In genomic region chr9:41091993-41092392, GRCm38 (mm10) we compare ENCODE assay signal across 24 mouse cellular contexts.
DNase-seq lines count a peak whose midpoint lies in the region; ATAC-seq and TF ChIP-seq lines count a peak whose summit lies in the region.
"Had no signal": no experiment of that assay in that cellular context is flagged by ENCODE, and none has a peak within 500 bp of the region (broad histone marks: within the 10 kb centered on the region; RNA-seq: fewer than 3 reads in every experiment).

No protein-coding gene starts in this region.

- H3K4me2 ChIP-seq in forebrain, embryonic 15.5 days (replicated peaks): no peak overlapping the region
- no peak overlapping the region for H3K4me2 ChIP-seq in forebrain, embryonic 16.5 days (ENCODE audit: low read length)
- no peak overlapping the region for H3K4me2 ChIP-seq in heart, postnatal 0 days (ENCODE audit: low read depth, low read length)
- no peak overlapping the region for H3K4me2 ChIP-seq in midbrain, embryonic 16.5 days (ENCODE audit: low read length)
- H3K4me2 ChIP-seq: embryonic facial prominence, embryonic 12.5 days; embryonic facial prominence, embryonic 15.5 days; hindbrain, embryonic 14.5 days had no signal

- TF ChIP-seq EP300 in heart, postnatal 0 days (IDR thresholded peaks at IDR 0.05; ENCODE audit: low read depth): no peak
- TF ChIP-seq EP300 in heart, adult 2 months (IDR thresholded peaks at IDR 0.05; ENCODE audit: insufficient read depth, low read depth, low read length): no peak

- no peak for TF ChIP-seq POLR2A in heart, adult 2 months (IDR thresholded peaks at IDR 0.05; ENCODE audit: insufficient read depth, low read depth, low read length)
- TF ChIP-seq POLR2A in liver, adult 2 months (IDR thresholded peaks at IDR 0.05; ENCODE audit: extremely low read depth, insufficient read depth, low read length): no peak

- H3K27ac ChIP-seq in forebrain, embryonic 15.5 days (replicated peaks): peak overlapping the region; percentile 8; the same call in 1 of the 2 replicates
- H3K27ac ChIP-seq in forebrain, embryonic 16.5 days (ENCODE audit: low read length): no peak overlapping the region
- peak overlapping the region; percentile 81; the same call in 1 of the 2 replicates for H3K27ac ChIP-seq in heart, postnatal 0 days (ENCODE audit: low read depth)
- no peak overlapping the region for H3K27ac ChIP-seq in heart, adult 2 months
- H3K27ac ChIP-seq in liver, adult 2 months (replicated peaks; ENCODE audit: insufficient read depth, low read depth, low read length): peak overlapping the region; percentile 5; the same call in 1 of the 2 replicates
- peak overlapping the region; percentile 42 for H3K27ac ChIP-seq in midbrain, embryonic 16.5 days (ENCODE audit: low read length)
- no peak overlapping the region for H3K27ac ChIP-seq in midbrain, embryonic 10.5 days (replicated peaks)
- H3K27ac ChIP-seq: embryonic facial prominence, embryonic 12.5 days; embryonic facial prominence, embryonic 15.5 days; hindbrain, embryonic 14.5 days had no signal

- no peaks in the 10 kb centered on the region for H3K9me3 ChIP-seq in forebrain, embryonic 15.5 days
- no peaks in the 10 kb centered on the region for H3K9me3 ChIP-seq in forebrain, embryonic 16.5 days (ENCODE audit: control insufficient read depth, low read length)
- H3K9me3 ChIP-seq in heart, postnatal 0 days (replicated peaks; ENCODE audit: control insufficient read depth, low read length): no peaks in the 10 kb centered on the region
- no peaks in the 10 kb centered on the region for H3K9me3 ChIP-seq in midbrain, embryonic 16.5 days (replicated peaks; ENCODE audit: control insufficient read depth, low read length, poor library complexity, severe bottlenecking)
- no peaks in the 10 kb centered on the region for H3K9me3 ChIP-seq in midbrain, embryonic 10.5 days (replicated peaks)
- H3K9me3 ChIP-seq: embryonic facial prominence, embryonic 12.5 days; embryonic facial prominence, embryonic 15.5 days had no signal

- DNase-seq in heart, postnatal 0 days (ENCODE audit: low spot score): no peak
- no peak for DNase-seq in heart, adult 2 months
- DNase-seq in liver, adult 2 months (ENCODE audit: extremely low read depth, low read depth, low spot score): no peak
- no peak for DNase-seq in liver
- DNase-seq in midbrain, embryonic 10.5 days (ENCODE audit: low spot score): no peak
- DNase-seq: adrenal gland, adult 8-10 months; adrenal gland, postnatal 25 days; cerebellum, adult 18-20 months; cerebellum, adult 9-10 months; cerebellum, postnatal 14 days; gastrocnemius, postnatal 10 days; gastrocnemius, postnatal 36 days; heart, postnatal 10 days; heart, postnatal 4 days had no signal

- no peak for TF ChIP-seq CTCF in heart, postnatal 0 days (IDR thresholded peaks at IDR 0.05; ENCODE audit: low read depth)
- TF ChIP-seq CTCF in heart, adult 2 months (IDR thresholded peaks at IDR 0.05): no peak
- no peak for TF ChIP-seq CTCF in liver, adult 2 months (IDR thresholded peaks at IDR 0.05; ENCODE audit: low read depth, low read length)

- 90% methylated on average over 12 of the region's 12 CpGs for WGBS in forebrain, embryonic 15.5 days
- 94% methylated on average over 12 of the region's 12 CpGs for whole genome bisulfite sequencing in forebrain, embryonic 16.5 days
- WGBS in heart, postnatal 0 days: 84% methylated on average over 12 of the region's 12 CpGs
- WGBS in heart, adult 2 months: 92% methylated on average over 12 of the region's 12 CpGs
- WGBS in liver, adult 2 months: 89% methylated on average over 12 of the region's 12 CpGs
- WGBS in midbrain, embryonic 16.5 days: 93% methylated on average over 12 of the region's 12 CpGs
- 96% methylated on average over 12 of the region's 12 CpGs for WGBS in midbrain, embryonic 10.5 days

- H3K79me2 ChIP-seq in heart, adult 2 months (replicated peaks; ENCODE audit: control insufficient read depth, insufficient read depth, low read length): no peaks in the 10 kb centered on the region
- no peaks in the 10 kb centered on the region for H3K79me2 ChIP-seq in liver, adult 2 months (ENCODE audit: control insufficient read depth, insufficient read depth, low read length)

- H3K27me3 ChIP-seq in forebrain, embryonic 15.5 days: no peaks in the 10 kb centered on the region
- H3K27me3 ChIP-seq in forebrain, embryonic 16.5 days (replicated peaks; ENCODE audit: control insufficient read depth, insufficient read depth, low read length): no peaks in the 10 kb centered on the region
- no peaks in the 10 kb centered on the region for H3K27me3 ChIP-seq in heart, postnatal 0 days (ENCODE audit: control insufficient read depth, insufficient read depth, low read length)
- no peaks in the 10 kb centered on the region for H3K27me3 ChIP-seq in heart, adult 2 months (ENCODE audit: control insufficient read depth, insufficient read depth, low read length)
- no peaks in the 10 kb centered on the region for H3K27me3 ChIP-seq in liver, adult 2 months (ENCODE audit: control insufficient read depth, insufficient read depth, low read length)
- no peaks in the 10 kb centered on the region for H3K27me3 ChIP-seq in midbrain, embryonic 16.5 days (ENCODE audit: control insufficient read depth, insufficient read depth, low read depth, low read length)
- no peaks in the 10 kb centered on the region for H3K27me3 ChIP-seq in midbrain, embryonic 10.5 days (ENCODE audit: low read depth, poor library complexity, severe bottlenecking)
- H3K27me3 ChIP-seq: embryonic facial prominence, embryonic 12.5 days; embryonic facial prominence, embryonic 15.5 days had no signal

- intact Hi-C loops in heart, adult 2 months (cut with DNase I): no loop called here

- H3K36me3 ChIP-seq in forebrain, embryonic 15.5 days: no peaks in the 10 kb centered on the region
- no peaks in the 10 kb centered on the region for H3K36me3 ChIP-seq in forebrain, embryonic 16.5 days (ENCODE audit: control insufficient read depth, insufficient read depth)
- H3K36me3 ChIP-seq in heart, postnatal 0 days (replicated peaks; ENCODE audit: control insufficient read depth, insufficient read depth, low read length): no peaks in the 10 kb centered on the region
- peaks cover 6% of the 10 kb centered on the region for H3K36me3 ChIP-seq in heart, adult 2 months (ENCODE audit: control insufficient read depth, insufficient read depth, low read length)
- H3K36me3 ChIP-seq in liver, adult 2 months (ENCODE audit: control insufficient read depth, insufficient read depth, low read length): no peaks in the 10 kb centered on the region
- H3K36me3 ChIP-seq in midbrain, embryonic 16.5 days (ENCODE audit: control insufficient read depth, insufficient read depth, low read length): no peaks in the 10 kb centered on the region
- H3K36me3 ChIP-seq in midbrain, embryonic 10.5 days: no peaks in the 10 kb centered on the region
- H3K36me3 ChIP-seq: embryonic facial prominence, embryonic 12.5 days; embryonic facial prominence, embryonic 15.5 days had no signal

- H3K9ac ChIP-seq in forebrain, embryonic 15.5 days (replicated peaks): no peak overlapping the region
- no peak overlapping the region for H3K9ac ChIP-seq in forebrain, embryonic 16.5 days (replicated peaks; ENCODE audit: low read depth, low read length)
- H3K9ac ChIP-seq in heart, postnatal 0 days (replicated peaks; ENCODE audit: low read depth, low read length): no peak overlapping the region
- no peak overlapping the region for H3K9ac ChIP-seq in heart, adult 2 months (ENCODE audit: low read depth, low read length)
- no peak overlapping the region for H3K9ac ChIP-seq in liver, adult 2 months (ENCODE audit: low read depth, low read length)
- H3K9ac ChIP-seq in midbrain, embryonic 16.5 days (ENCODE audit: low read depth, low read length): no peak overlapping the region
- H3K9ac ChIP-seq: embryonic facial prominence, embryonic 12.5 days; embryonic facial prominence, embryonic 15.5 days; hindbrain, embryonic 14.5 days had no signal

- H3K4me1 ChIP-seq in forebrain, embryonic 15.5 days: no peaks in the 10 kb centered on the region
- no peaks in the 10 kb centered on the region for H3K4me1 ChIP-seq in forebrain, embryonic 16.5 days (replicated peaks; ENCODE audit: control insufficient read depth, insufficient read depth, low read length)
- peaks cover 16% of the 10 kb centered on the region for H3K4me1 ChIP-seq in heart, postnatal 0 days (ENCODE audit: control insufficient read depth, insufficient read depth)
- peaks cover 9% of the 10 kb centered on the region for H3K4me1 ChIP-seq in heart, adult 2 months (ENCODE audit: control insufficient read depth, insufficient read depth, low read length)
- H3K4me1 ChIP-seq in liver, adult 2 months (ENCODE audit: control insufficient read depth, insufficient read depth, low read length): peaks cover 7% of the 10 kb centered on the region; the same call in 1 of the 2 replicates
- 0 out of 2 replicates have a peak, but pooled peaks cover 2% of the 10 kb centered on the region for H3K4me1 ChIP-seq in midbrain, embryonic 16.5 days (ENCODE audit: control insufficient read depth, insufficient read depth, low read length)
- peaks cover 5% of the 10 kb centered on the region; the same call in 1 of the 2 replicates for H3K4me1 ChIP-seq in midbrain, embryonic 10.5 days
- H3K4me1 ChIP-seq: embryonic facial prominence, embryonic 12.5 days had no signal

- no peak for ATAC-seq in forebrain, embryonic 15.5 days (replicated peaks)
- ATAC-seq in forebrain, embryonic 16.5 days: no peak
- no peak for ATAC-seq in heart, postnatal 0 days (ENCODE audit: insufficient read depth, low read depth)
- ATAC-seq in midbrain, embryonic 16.5 days: no peak
- ATAC-seq: activated CD4-positive, CD25-positive, alpha-beta regulatory T cell, adult 4 months; forebrain, embryonic 14.5 days; hindbrain, postnatal 0 days; inflammation-experienced regulatory T-cells, adult 6 months had no signal

- H3K4me3 ChIP-seq in forebrain, embryonic 15.5 days: no peak overlapping the region
- no peak overlapping the region for H3K4me3 ChIP-seq in forebrain, embryonic 16.5 days (replicated peaks; ENCODE audit: low read length)
- H3K4me3 ChIP-seq in heart, postnatal 0 days (ENCODE audit: low read depth, low read length): no peak overlapping the region
- no peak overlapping the region for H3K4me3 ChIP-seq in heart, adult 2 months
- no peak overlapping the region for H3K4me3 ChIP-seq in liver, adult 2 months (ENCODE audit: insufficient read depth, low read depth, low read length)
- no peak overlapping the region for H3K4me3 ChIP-seq in midbrain, embryonic 16.5 days (ENCODE audit: low read depth, low read length)
- no peak overlapping the region for H3K4me3 ChIP-seq in midbrain, embryonic 10.5 days
- H3K4me3 ChIP-seq: embryonic facial prominence, embryonic 12.5 days; embryonic facial prominence, embryonic 15.5 days had no signal

Comparison
In these comparisons a context has a peak if more than half of its experiments do, and no peak if none do; other contexts are left out.
1. H3K27ac ChIP-seq: peak in forebrain, embryonic 15.5 days (single experiment), heart, postnatal 0 days (single experiment), liver, adult 2 months (single experiment) and midbrain, embryonic 16.5 days (single experiment); none in forebrain, embryonic 16.5 days (single experiment), heart, adult 2 months (single experiment) and midbrain, embryonic 10.5 days (single experiment).